Mouse (Mus musculus): ENCODE data around the gene Sufu.

GRCm38 (mm10) chr19:46394712-46395108 lies 2.0 kb upstream of the Sufu start:
- TF ChIP-seq CTCF (IDR thresholded peaks at IDR 0.05; ENCODE audit: low read depth, low read length), result no peak
- no peak for TF ChIP-seq POLR2AphosphoS5 (IDR thresholded peaks at IDR 0.05; ENCODE audit: insufficient replicate concordance, low read depth, low read length)
- TF ChIP-seq GATA2 (IDR thresholded peaks at IDR 0.05; ENCODE audit: borderline replicate concordance, low read depth, low read length), result no peak
- TF ChIP-seq GATA1 (IDR thresholded peaks at IDR 0.05; ENCODE audit: borderline replicate concordance, low read length), result no peak
